Mouse (Mus musculus) forelimb bud, embryonic 11.5 days (tissue): Measurements from ENCODE around the gene Hmga2.
A peak's percentile ranks its signal among the peaks of the same experiment; 100 is the strongest.

Experiments
- DNase-seq: peaks from one replicate; pipeline ENCODE4 v3.0.0-alpha.2; 2012; ENCODE audit warnings: low read depth, low spot score

Hmga2 gene

DNA sequence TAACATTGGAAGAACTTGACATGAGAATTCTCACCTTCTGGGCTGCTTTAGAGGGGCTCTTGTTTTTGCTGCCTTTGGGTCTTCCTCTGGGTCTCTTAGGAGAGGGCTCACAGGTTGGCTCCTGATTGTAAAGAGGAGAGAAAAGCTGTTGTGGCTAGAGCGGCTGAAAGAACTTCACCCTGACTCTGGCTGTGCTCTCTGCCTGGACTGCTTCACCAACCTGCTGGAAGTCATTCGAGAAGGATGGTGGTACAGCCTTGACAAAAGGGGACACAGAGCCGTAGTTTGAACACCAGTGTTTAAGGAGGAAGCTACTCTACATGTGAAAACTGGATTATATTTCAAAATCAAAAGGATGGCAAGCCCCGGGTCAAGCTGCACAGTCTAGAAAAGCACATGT lies 3.1 kb downstream of the Hmga2 start:
- no peak for DNase-seq

DNA sequence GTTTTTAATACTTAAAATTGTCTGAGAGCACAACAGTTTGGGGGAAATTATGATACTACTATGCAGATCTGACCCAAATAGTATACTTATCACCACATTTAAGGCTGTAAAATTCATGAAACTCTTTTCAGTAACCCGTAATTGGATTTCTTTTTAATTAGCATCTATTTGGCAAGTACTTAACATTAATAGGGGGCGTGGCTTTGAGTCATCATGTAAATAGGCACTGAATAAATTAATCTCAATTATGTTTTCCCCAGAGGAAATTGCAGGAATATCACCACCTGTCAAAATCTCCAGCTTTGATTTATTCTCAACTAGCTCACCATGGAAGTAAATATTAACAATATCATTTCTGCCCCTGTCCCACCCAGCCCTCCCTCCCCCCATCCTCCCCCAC lies 3.7 kb downstream of the Hmga2 start:
- DNase-seq: no peak

DNA sequence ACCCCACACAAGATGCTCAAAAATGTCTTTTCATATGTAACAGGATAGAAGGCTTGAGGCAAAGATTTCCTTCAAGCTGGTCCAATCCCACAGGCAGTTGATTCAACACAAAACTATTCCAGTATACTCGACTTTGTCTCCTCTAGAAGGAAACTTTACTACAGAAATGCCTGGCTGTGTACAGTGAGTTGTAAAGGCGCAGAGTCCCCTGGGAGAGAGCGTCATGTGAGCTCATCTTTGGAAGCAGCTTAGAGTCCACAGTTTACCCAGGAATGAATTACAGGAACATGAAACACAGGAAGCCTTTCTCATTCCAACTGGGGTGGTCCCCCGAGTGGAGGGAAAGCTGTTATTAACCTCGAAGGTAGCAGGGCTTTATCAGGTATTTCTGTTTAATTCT lies 11.1 kb downstream of the Hmga2 start:
- DNase-seq: no peak

DNA sequence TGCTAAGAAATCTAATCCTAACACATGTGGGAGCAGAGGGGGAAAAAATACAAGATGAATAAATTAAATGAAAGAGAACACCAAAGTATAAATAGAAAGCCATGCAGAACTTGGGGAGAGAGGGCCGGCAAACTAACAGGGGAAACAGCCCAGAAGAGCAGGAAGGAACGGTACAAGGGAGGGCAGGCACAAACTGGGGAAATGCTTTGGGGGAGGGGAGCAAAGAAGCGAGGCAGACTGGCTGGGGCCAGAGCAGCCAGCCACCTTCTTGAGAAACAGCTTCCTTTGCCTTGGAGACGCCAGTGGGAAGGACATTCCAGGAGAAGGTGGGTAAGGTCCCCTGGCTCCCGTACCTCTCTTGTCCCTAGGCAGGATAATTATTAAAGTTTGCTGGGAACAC lies 14.5 kb downstream of the Hmga2 start:
- DNase-seq: no peak

DNA sequence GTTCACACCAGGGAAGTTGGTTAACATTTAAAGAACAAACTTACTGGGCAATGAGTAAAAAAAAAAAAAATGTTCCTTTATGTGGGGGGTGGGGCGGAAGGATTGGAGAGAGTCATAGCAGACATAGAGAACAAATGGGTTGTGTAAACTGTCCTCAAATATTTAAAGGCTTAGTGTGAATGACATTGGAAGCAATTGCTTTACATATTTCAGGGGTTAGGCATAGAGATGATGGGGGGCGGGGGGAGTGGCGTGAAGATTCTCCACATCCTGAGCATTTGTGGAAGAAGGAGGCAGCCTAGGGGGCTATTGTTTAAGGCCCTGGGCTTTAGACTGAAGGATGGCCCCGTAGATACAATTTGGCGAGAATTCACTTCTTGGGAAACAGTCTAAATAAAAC lies 15.0 kb downstream of the Hmga2 start:
- DNase-seq: no peak

DNA sequence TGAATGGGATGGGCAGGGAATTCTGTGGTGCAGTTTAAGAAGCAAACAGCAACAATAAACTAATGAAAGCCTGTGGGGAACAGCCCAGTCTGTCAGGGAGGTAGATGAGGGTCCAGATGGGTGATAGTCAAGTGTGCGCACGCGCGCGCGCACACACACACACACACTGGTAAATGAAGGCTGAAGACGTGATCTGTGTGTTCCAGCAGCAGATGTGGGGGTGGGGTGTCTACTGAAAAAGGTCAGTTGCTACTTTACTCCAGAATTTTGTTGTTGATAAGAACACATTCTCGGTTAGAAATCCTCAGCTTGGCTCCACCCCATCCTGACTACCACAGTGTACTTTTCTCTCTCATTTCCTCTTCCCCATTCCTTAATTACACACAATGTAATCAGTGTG lies 17.4 kb downstream of the Hmga2 start:
- no peak for DNase-seq

DNA sequence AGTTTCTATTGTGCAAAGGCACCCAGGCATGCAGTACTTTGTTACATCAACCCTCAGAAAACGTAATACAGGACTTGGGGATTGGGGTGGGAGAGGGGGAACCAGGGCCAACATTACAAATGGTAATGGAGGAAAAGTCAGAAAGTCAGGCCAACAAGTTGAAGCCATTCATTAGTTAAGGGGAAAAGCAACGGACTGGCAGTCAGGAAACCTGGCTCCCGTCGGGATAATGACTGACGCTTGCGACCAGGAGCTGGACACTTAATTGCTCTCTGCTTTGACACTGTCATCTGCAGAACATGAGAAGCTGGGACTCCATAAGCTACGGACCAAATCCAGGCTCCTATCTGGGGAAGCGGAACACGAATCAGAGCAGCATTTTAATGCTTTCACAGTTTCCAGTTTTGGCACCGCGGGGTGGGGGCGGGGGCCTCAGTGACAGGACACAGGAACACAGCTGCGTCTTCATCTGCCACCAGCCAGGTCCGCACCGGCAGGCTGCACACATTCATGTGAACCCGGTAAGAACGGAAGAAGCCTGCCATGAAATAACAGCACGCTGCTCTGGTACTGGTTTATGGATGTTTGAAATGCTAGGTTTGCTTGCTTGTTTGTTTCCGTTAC lies 26.5 kb downstream of the Hmga2 start:
- DNase-seq: peak; percentile 40

DNA sequence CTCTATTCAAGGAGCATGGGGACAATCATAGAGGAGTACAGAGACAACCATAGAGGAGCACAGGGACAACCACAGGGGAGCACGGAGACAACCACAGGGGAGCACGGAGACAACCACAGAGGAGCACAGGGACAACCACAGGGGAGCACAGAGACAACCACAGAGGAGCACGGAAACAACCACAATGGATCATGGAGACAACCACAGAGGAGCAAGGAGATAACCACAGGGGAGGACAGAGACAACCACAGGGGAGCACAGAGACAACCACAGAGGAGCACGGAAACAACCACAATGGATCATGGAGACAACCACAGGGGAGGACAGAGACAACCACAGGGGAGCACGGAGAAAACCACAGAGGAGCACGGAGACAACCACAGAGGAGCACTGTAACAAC lies 29.5 kb downstream of the Hmga2 start:
- no peak for DNase-seq

DNA sequence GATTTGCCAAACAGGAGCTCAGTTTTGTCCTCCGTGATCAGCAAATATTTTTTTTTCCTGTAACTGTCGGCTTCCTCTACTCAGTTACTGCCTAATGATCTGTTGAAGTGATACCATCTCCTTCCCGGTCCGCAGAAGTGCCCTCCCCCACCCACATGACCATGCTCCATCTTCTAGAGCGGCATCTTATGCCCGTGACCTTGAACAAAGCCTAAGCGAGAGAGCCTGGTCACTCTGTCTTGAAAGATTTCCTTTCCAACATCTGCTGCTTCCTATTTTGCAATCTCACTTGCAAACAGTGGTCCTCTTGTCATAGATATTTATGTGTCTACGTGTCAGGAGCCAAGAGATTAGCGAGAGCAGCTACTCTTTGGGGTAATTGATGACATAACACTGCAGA lies 30.1 kb downstream of the Hmga2 start:
- DNase-seq: no peak

DNA sequence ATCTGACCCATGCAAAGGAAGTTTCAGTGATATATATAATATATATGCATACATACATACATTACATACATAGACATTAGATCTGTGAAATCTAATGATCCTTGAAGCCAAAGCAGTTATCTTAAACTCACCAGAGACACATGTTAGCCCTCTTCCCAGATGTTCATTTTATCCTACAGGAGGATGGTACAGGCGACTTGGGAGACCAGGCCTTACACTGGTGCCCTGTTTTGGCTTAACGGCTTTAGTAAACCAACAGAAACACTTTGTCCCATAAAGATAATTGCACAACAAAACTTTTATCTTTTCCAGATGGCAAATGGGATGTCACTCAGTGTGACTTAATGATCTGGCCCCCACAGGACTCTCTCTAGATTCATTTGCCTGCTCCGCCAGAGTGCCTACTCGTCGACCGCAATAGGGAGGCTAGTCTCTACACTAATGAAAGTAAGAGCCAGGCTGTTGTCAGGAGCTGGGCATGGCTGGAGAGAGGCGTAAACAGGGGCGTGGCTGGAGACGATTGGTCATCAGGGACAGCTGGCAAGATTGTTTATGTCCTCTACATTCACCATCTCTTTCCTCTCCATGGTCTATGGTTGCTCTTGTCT lies 31.7 kb downstream of the Hmga2 start:
- DNase-seq: peak; percentile 65

DNA sequence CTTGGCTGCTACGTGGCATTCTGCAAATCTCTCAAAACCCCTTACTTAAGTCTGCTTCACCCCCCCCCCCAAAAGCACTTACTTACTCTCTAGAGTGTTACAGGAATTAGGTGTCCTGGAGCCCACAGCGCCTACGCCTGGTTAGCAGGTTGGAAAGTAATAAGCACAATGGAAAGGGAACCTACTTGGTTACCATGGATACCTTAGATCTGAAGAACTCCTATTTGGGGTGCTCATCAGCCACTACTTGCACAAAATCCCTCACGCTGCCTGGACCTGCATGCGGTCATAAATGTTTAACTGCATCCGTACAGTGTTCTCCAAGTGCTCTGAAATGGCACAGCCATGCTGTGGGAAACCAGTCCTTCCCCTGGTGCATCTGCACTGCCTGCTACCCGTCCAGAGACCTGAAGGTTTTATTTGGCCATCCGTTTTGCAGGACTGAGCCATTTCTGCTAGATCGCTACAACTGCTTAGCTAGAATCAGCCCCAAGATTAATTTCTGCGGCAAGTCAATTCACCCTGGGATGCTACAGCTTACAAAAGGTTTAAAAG lies 32.4 kb downstream of the Hmga2 start:
- peak; percentile 46 for DNase-seq

DNA sequence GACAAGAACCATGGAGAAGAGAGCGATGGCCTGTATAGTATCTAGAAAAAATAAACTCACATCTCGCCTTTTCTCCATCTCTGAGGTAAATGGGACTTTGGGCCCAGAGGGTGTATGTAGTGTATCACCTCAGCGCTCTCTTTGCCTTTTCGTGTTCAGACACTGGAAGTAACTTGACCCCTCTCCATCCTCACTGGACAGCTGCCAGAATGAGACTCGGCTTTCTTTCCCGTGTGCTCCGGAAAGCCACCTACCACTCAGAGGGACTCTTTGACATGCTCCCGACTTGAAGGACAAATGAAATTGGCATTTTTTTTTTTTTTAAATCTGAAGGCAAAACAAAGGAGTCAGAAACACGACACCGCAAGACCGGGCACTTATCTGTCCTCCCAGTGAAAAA lies 35.0 kb downstream of the Hmga2 start:
- no peak for DNase-seq

DNA sequence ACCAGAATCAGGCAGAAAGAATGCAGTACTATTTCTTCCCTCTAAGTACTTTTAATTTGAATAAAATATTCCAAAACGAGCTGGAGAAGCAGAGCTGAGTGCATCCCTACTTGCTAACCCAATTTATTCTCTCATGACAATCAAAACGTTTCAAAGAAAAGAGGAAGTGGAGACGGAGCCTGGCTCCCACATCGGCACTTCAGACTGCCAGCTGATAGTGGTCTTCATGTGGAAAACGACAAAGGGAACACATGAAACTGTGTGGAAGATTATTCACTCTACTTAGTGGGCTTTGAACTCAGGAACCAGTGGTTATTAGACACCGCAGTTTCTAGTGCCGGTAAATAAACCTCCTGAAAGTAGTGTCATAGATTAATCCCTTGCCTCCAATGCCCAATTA lies 41.8 kb downstream of the Hmga2 start:
- no peak for DNase-seq

DNA sequence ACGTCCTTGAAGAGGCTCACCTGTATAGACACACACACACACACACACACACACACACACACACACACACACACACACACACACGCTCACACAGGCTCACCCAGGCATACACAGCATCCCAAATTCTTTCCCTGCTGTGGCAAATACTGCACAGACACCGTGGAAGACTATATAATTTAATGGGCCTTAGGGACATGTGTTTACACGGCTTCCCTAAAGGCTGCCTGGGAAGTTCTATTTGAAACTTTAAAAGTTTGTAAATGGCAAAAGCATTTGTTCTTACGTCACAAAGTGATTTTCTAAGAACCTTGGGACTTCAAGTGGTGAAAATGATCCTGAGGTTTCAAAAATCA lies 42.8 kb downstream of the Hmga2 start:
- DNase-seq: no peak

DNA sequence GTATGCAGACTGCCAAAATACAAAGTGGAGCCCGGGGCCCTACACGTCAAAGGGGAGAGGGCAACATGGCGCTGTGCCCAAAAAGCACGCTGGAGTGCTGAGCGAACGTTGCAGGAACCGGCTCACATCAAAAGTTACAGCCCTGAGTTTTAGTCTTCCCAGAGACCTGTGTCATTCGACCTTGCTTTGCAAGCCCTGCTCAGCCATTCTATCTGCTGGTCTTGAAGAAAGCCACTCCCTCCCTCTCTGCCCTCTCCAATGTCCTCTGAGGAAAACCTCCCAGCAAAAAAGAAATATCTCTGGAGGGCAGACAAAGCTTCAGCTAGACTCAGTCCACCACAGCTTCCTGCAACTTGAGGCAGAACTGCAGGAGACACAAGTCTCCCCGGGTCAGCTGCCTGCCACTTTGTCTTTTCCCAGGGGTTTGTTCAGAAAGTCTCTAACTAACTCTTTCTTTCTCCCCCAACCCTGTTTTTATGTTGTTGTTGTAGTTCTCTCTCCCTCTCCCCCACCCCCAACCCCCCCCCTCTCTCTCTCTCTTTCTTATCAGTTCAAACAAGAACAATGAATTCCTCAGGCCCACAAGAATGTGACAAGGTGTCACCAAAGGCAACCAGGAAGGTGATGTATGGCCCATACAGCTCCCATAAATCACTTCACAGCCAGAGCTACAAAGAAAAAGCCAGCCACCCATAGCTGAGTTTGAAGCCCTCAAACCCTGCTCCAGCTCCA lies 43.4 kb downstream of the Hmga2 start:
- DNase-seq: peak; percentile 78

DNA sequence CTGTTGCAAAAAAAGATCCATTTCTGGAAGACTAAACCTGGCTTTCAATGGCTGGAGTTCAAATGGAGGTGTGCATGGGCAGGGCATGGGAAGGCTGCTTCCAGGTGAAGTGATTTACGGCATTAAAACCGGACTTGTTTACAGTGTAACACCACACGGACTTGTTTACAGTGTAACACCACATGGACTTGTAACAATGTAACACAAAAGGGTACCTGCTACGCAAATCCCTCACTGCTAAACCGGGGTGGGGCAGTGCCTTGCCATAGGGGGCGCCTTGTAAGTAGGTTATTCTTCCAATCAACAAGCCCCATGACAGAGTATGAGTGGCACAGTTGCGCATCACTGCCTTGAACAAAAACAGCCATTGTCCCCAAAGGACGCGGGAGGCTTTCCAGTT lies 44.2 kb downstream of the Hmga2 start:
- DNase-seq: no peak

DNA sequence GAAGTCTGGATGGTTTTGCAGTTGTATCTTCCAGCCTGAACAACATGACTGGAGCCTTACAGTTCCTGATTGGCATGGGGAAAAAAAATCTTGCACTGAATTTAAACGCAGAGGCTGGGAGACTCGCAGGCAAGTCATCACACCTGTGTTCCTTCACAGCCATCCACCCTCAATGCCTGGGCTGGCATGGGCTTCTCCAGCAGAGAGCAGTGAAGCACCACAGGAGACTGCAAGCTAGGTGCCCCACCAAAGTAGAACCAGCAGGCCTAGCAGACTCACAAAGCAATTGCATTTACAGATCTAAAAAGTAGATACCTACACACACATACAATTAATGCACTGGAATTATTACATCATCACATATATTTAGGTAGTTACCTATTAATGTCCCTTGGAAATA lies 44.8 kb downstream of the Hmga2 start:
- DNase-seq: no peak

DNA sequence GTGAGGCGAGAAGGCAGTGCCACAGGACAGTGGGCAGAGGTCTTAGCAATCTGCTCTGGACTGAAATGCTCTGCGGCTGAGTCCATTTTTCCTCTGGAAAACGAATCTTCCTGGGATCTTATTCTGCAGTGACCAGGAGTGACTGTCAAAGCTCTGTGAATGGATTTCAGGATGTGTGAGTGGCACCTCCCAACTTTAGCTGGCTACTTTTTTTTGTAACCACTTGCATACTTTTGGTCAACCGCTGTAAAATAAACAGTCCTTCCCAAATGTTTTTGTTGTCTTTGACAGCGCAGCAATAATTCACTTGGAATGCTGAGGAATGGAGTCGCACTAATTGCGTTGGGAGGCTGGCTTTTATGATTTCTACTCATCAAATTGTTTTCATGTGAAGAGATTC lies 45.8 kb downstream of the Hmga2 start:
- DNase-seq: no peak

DNA sequence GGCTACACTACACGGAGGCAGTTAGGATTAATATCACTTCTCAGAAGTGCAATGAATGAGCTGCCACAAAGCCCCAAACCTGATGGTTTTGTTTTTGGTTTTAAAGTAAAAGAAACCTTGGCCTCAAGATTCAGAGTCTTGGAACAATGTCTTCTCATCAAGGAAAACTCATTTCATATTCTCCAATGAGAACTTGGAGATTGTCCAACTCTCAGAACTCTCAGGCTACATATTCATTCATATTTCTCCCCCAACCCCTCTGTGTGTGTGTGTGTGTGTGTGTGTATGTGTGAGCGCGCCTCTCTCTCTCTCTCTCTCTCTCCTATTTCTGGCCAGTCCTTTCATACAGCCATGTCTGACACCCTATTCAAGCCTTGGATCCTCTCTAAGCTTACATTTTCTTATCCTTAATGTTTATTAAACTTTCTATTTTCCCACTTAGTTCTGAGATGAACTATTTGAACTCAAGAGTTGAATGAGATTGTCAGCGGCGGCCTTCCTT lies 46.5 kb downstream of the Hmga2 start:
- no peak for DNase-seq

DNA sequence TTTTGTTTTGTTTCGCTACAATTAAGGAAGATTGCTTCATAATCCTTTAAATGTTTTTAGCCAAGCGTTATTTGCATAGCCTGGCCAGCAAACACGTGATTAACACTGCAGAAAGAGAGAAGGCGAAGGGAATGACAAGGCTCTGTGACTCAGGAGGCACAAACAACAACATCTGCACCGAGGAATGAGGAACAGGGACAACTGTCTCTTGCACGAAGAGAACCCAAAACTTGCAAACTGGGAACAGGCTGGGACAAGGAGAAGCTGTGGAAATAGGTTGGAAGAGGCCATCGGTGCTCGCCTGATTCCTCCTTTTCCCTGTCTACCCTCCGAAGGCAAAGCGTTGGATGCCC lies 47.1 kb downstream of the Hmga2 start:
- no peak for DNase-seq

DNA sequence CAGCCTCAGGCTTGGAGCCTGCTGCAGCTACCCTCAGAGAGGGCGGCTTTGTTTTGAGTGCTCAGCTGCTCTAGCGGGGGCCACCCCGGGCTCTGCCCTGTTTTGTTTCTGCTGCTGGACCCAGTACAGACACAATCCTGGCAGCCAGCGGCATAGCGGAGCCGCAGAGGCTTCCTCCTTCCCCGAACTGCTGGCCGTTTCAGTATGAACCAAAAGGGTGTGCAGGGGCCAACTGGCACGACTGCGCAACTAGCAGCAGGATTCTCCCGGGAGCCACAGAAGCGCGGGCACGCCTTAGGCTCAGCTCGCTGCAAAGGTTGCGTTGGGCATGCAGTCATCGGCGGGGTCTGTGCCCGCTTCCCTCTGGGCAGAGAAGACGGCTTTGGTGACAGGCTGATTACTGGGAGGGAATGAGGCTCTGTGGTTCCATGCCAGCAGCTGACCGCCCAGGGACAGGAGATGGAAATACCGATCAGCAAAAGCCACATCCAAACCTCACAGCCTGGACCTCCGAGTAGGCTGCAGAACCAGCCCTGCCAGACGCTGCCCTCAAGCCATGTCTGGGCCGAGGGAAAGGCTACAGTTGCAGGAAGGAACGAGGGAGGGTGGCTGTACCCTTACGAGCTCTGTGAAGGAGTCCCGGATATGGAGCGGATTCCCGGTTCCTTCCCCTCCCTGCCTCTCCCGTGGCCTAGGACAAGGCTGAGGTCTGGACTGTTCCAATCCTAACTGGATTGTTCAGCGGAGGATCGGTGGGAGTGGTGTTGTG lies 47.7 kb downstream of the Hmga2 start:
- DNase-seq: no peak

DNA sequence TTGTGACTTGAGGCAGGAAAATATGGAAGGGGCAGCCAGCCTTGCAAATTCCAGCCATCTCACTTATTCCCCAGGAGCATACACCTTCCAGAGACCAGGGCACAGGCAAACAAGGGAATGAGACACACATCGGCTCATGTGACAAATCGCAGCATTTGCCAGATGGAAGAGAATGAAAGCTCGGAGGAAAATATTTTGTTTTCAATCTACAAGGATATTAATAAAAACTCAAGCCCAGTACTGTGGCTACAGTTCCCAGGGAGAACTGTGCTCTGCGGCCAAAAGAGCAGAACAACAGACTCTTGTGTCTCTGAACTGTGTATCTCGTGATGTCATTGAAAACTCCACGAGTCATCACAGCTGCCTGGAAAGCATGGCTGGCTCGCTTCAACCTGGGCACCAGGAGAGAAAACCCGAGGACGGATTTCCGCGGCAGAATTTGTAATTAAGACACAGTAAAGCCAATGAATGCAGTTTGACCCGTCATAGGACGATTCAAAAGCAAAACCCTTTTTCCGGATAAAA lies 50.1 kb downstream of the Hmga2 start:
- DNase-seq: no peak
